Mouse (Mus musculus): ENCODE results near the gene Chn2. TPM values are rescaled to one million over a fixed set of nuclear protein-coding genes. Genes with fewer than 3 reads are reported as not detected.

The Chn2 gene
- total and polyA plus RNA-seq, 3 experiments: not detected

GRCm38 (mm10) chr6:54051173-54051572, 11.8 kb downstream of the Chn2 start:
- dilution Hi-C loops (cut with MboI; ENCODE audit: extremely low pct_ligation_motif_present, extremely low pct_unique_long_range_greater_than_20kb, low sequenced_read_pairs): no loop called here
- Histone ChIP-seq H3K36me3 (replicated peaks in 1 of 2; ENCODE audit: control insufficient read depth in 1 of 2, insufficient read depth in 1 of 2, low read length in 1 of 2) (no peaks in the 10 kb centered on the region), H3K4me2 (ENCODE audit: insufficient read depth, low read depth, poor library complexity, severe bottlenecking) (no peak overlapping the region), H3K79me2 (replicated peaks; ENCODE audit: control insufficient read depth, extremely low read depth, insufficient read depth, poor library complexity, severe bottlenecking) (no peaks in the 10 kb centered on the region), H3K27ac (ENCODE audit: insufficient read depth, low read depth) (no peak overlapping the region), H3K4me1 (ENCODE audit: control insufficient read depth in 1 of 2, insufficient read depth in 2 of 2) (0 out of 4 replicates have a peak, but pooled peaks cover 0 to under 1% of the 10 kb centered on the region in 2 experiments), H3K27me3 (replicated peaks) (no peaks in the 10 kb centered on the region), H3K9me3 (replicated peaks; ENCODE audit: low read length) (no peaks in the 10 kb centered on the region), H3K4me3 (replicated peaks in 1 of 3; ENCODE audit: low read depth in 2 of 3, low read length in 2 of 3, poor library complexity in 1 of 3) (no peak overlapping the region), H3K9ac (ENCODE audit: insufficient read depth, low read depth) (no peak overlapping the region)
- no peak for TF ChIP-seq TCF12 (IDR thresholded peaks at IDR 0.05; ENCODE audit: low read depth, low read length)
- no peak for DNase-seq (ENCODE audit: extremely low read depth)
- in situ Hi-C loops (cut with MboI; ENCODE audit: low pct_ligation_motif_present, low pct_unique_long_range_greater_than_20kb, low sequenced_read_pairs): no loop called here

DNA sequence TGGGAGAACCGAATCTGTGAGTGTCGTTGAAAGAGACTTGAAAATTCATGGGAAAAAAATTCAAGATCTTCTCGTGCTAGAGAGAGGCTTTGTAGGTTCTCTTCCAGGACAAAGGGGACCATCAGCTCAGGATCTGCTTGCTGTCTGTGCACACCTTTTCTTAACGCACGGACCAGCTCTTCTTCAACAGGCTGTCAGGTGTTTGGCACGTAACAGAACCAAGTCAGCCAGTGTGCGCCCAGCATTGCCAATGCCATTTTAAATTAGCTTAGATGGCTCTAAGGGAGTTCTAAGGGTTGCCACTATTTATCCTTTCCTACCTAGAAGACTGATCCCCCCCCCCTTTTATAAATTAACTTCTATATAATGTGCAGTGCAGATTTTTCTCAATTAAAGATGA, 12.8 kb downstream of the Chn2 start:
- no peak overlapping the region for H3K9ac ChIP-seq (ENCODE audit: insufficient read depth, low read depth)
- H3K4me1 ChIP-seq (ENCODE audit: control insufficient read depth in 1 of 2, insufficient read depth in 2 of 2): peaks cover 0 to 10% of the 10 kb centered on the region in 2 experiments; a peak in 2 of 4 replicates
- H3K27ac ChIP-seq (ENCODE audit: insufficient read depth, low read depth): no peak overlapping the region
- in situ Hi-C loops (cut with MboI; ENCODE audit: low pct_ligation_motif_present, low pct_unique_long_range_greater_than_20kb, low sequenced_read_pairs) (no loop called here), dilution Hi-C loops (cut with MboI; ENCODE audit: extremely low pct_ligation_motif_present, extremely low pct_unique_long_range_greater_than_20kb, low sequenced_read_pairs) (no loop called here)
- no peaks in the 10 kb centered on the region for H3K36me3 ChIP-seq (replicated peaks in 1 of 2; ENCODE audit: control insufficient read depth in 1 of 2, insufficient read depth in 1 of 2, low read length in 1 of 2)
- no peak for TF ChIP-seq ZMIZ1 (IDR thresholded peaks at IDR 0.05; ENCODE audit: low read depth, low read length)
- TF ChIP-seq NRF1 (IDR thresholded peaks at IDR 0.05; ENCODE audit: low read depth, low read length): no peak
- no peak for TF ChIP-seq E2F4 (IDR thresholded peaks at IDR 0.05; ENCODE audit: insufficient replicate concordance, low read depth, low read length)
- TF ChIP-seq KAT2A (IDR thresholded peaks at IDR 0.05; ENCODE audit: insufficient replicate concordance, low read length): no peak
- TF ChIP-seq POLR2AphosphoS2 (IDR thresholded peaks at IDR 0.05; ENCODE audit: low read depth, low read length): no peak
- no peak overlapping the region for H3K4me2 ChIP-seq (ENCODE audit: insufficient read depth, low read depth, poor library complexity, severe bottlenecking)
- H3K79me2 ChIP-seq (replicated peaks; ENCODE audit: control insufficient read depth, extremely low read depth, insufficient read depth, poor library complexity, severe bottlenecking): no peaks in the 10 kb centered on the region
- no peak for DNase-seq (ENCODE audit: extremely low read depth)
- H3K9me3 ChIP-seq (replicated peaks; ENCODE audit: low read length): no peaks in the 10 kb centered on the region
- no peaks in the 10 kb centered on the region for H3K27me3 ChIP-seq (replicated peaks)
- no peak overlapping the region for H3K4me3 ChIP-seq (replicated peaks in 1 of 3; ENCODE audit: low read depth in 2 of 3, low read length in 2 of 3, poor library complexity in 1 of 3)

- H3K4me3 ChIP-seq (replicated peaks in 1 of 3; ENCODE audit: low read depth in 2 of 3, low read length in 2 of 3, poor library complexity in 1 of 3): no peak overlapping the region
- peaks cover 0 to 13% of the 10 kb centered on the region in 2 experiments; a peak in 2 of 4 replicates for H3K4me1 ChIP-seq (ENCODE audit: control insufficient read depth in 1 of 2, insufficient read depth in 2 of 2)
- H3K9me3 ChIP-seq (replicated peaks; ENCODE audit: low read length): no peaks in the 10 kb centered on the region
- in situ Hi-C loops (cut with MboI; ENCODE audit: low pct_ligation_motif_present, low pct_unique_long_range_greater_than_20kb, low sequenced_read_pairs): no loop called here
- no peaks in the 10 kb centered on the region for H3K27me3 ChIP-seq (replicated peaks)
- no peak overlapping the region for H3K27ac ChIP-seq (ENCODE audit: insufficient read depth, low read depth)
- DNase-seq (ENCODE audit: extremely low read depth): no peak
- H3K79me2 ChIP-seq (replicated peaks; ENCODE audit: control insufficient read depth, extremely low read depth, insufficient read depth, poor library complexity, severe bottlenecking): no peaks in the 10 kb centered on the region
- dilution Hi-C loops (cut with MboI; ENCODE audit: extremely low pct_ligation_motif_present, extremely low pct_unique_long_range_greater_than_20kb, low sequenced_read_pairs): no loop called here
- H3K9ac ChIP-seq (ENCODE audit: insufficient read depth, low read depth): no peak overlapping the region
- TF ChIP-seq ETS1 (conservative IDR thresholded peaks at IDR 0.05; ENCODE audit: low read depth, low read length) (no peak), ZKSCAN1 (IDR thresholded peaks at IDR 0.05; ENCODE audit: borderline replicate concordance, low read depth, low read length) (no peak), JUND (conservative IDR thresholded peaks at IDR 0.05; ENCODE audit: low read depth, low read length) (no peak), POLR2AphosphoS2 (IDR thresholded peaks at IDR 0.05; ENCODE audit: low read depth, low read length) (no peak), USF1 (IDR thresholded peaks at IDR 0.05; ENCODE audit: low read depth, low read length) (no peak)
- no peak overlapping the region for H3K4me2 ChIP-seq (ENCODE audit: insufficient read depth, low read depth, poor library complexity, severe bottlenecking)
- no peaks in the 10 kb centered on the region for H3K36me3 ChIP-seq (replicated peaks in 1 of 2; ENCODE audit: control insufficient read depth in 1 of 2, insufficient read depth in 1 of 2, low read length in 1 of 2)
Measured at GRCm38 (mm10) chr6:54052666-54053065, 13.3 kb downstream of the Chn2 start.
